Mouse (Mus musculus): ENCODE results near the gene Enah.

The Enah gene

GRCm38 (mm10) chr1:182019926-182020801 lies at the start of gene Enah:
Gene Enah, minus strand, starts transcription at chr1:182019990.
- DNase-seq, result peak; percentile 68

GRCm38 (mm10) chr1:182068136-182068535 lies 48.3 kb upstream of the Enah start:
- DNase-seq, result no peak

- DNase-seq, result no peak
These were observed 47.0 kb upstream of the Enah start for GRCm38 (mm10) chr1:182066527-182067465.

GRCm38 (mm10) chr1:182063716-182064115 lies 43.9 kb upstream of the Enah start:
- DNase-seq, result no peak

- DNase-seq, result no peak
These were observed 43.0 kb upstream of the Enah start for GRCm38 (mm10) chr1:182062801-182063200.

GRCm38 (mm10) chr1:182061203-182061602 lies 41.4 kb upstream of the Enah start:
- DNase-seq, result no peak

- no peak for DNase-seq
These were observed 40.0 kb upstream of the Enah start for GRCm38 (mm10) chr1:182059806-182060205.

GRCm38 (mm10) chr1:182057998-182058397 lies 38.2 kb upstream of the Enah start:
- DNase-seq, result no peak

GRCm38 (mm10) chr1:182055122-182055521 lies 35.3 kb upstream of the Enah start:
- no peak for DNase-seq

- no peak for DNase-seq
These were observed 34.9 kb upstream of the Enah start for GRCm38 (mm10) chr1:182054651-182055050.

- no peak for DNase-seq
These were observed 33.2 kb upstream of the Enah start for GRCm38 (mm10) chr1:182052973-182053372.

GRCm38 (mm10) chr1:182052385-182052784 lies 32.6 kb upstream of the Enah start:
- DNase-seq, result no peak

- DNase-seq, result no peak
These were observed 30.0 kb upstream of the Enah start for GRCm38 (mm10) chr1:182049813-182050212.

GRCm38 (mm10) chr1:182048101-182048500 lies 28.3 kb upstream of the Enah start:
- no peak for DNase-seq

- peak; percentile 14 for DNase-seq
These were observed 27.4 kb upstream of the Enah start for GRCm38 (mm10) chr1:182047016-182047690.

- no peak for DNase-seq
These were observed 25.4 kb upstream of the Enah start for GRCm38 (mm10) chr1:182045208-182045607.

GRCm38 (mm10) chr1:182040538-182040937 lies 20.7 kb upstream of the Enah start:
- DNase-seq, result no peak

GRCm38 (mm10) chr1:182031757-182032156 lies 12.0 kb upstream of the Enah start:
- DNase-seq, result no peak

GRCm38 (mm10) chr1:182031066-182031465 lies 11.3 kb upstream of the Enah start:
- no peak for DNase-seq

- DNase-seq, result no peak
These were observed 10.3 kb upstream of the Enah start for GRCm38 (mm10) chr1:182029989-182030649.

- DNase-seq, result no peak
These were observed 8.7 kb upstream of the Enah start for GRCm38 (mm10) chr1:182028231-182029210.
